Mouse (Mus musculus) G1E (cell line): ENCODE data around the gene Commd2. TPM values are rescaled to one million over a fixed set of nuclear protein-coding genes. Genes with fewer than 3 reads are reported as not detected.

Experiments
- ATAC-seq: 2 replicates; pipeline ENCODE4 v1.8.0; 2016; ENCODE audit warnings: mild to moderate bottlenecking; ENCODE audit not compliant: insufficient number of reproducible peaks, poor library complexity, low FRiP score, severe bottlenecking; ENCODE audit errors: extremely low read depth
- DNase-seq: peaks from one replicate; pipeline ENCODE4 v3.0.0; 2012; ENCODE audit warnings: low spot score
- H3K27me3 ChIP-seq: 2 replicates; pipeline ENCODE4 v1.6.1; 2012; ENCODE audit warnings: mild to moderate bottlenecking, low read length, inconsistent platforms; ENCODE audit not compliant: insufficient read depth
- H3K36me3 ChIP-seq: replicated peaks from 2 replicates; pipeline ENCODE3; 2012; ENCODE audit warnings: mild to moderate bottlenecking, inconsistent platforms
- H3K4me1 ChIP-seq: 2 replicates; pipeline ENCODE4 v1.6.1; 2012; ENCODE audit warnings: low read depth, low read length, inconsistent platforms, mixed read lengths; ENCODE audit not compliant: insufficient read depth
- H3K4me3 ChIP-seq: 2 replicates; pipeline ENCODE4 v1.5.1; 2012; ENCODE audit warnings: low read depth, mild to moderate bottlenecking, inconsistent platforms, low read length, moderate library complexity, mixed read lengths
- H3K9me3 ChIP-seq: replicated peaks from 2 replicates; pipeline ENCODE4 v1.6.1; 2012; ENCODE audit warnings: inconsistent platforms
- CTCF ChIP-seq: IDR thresholded peaks from 2 replicates; pipeline ENCODE4 v1.5.1; 2012; ENCODE audit warnings: low read depth, low read length, inconsistent platforms, mixed read lengths
- GATA1 ChIP-seq: IDR thresholded peaks from 2 replicates; pipeline ENCODE4 v1.6.1; 2012; ENCODE audit warnings: borderline replicate concordance, low read length, inconsistent platforms, mixed read lengths
- GATA2 ChIP-seq: IDR thresholded peaks from 2 replicates; pipeline ENCODE4 v1.6.1; 2012; ENCODE audit warnings: low read depth, low read length, inconsistent platforms, borderline replicate concordance
- POLR2AphosphoS5 ChIP-seq: IDR thresholded peaks from 2 replicates; pipeline ENCODE4 v1.6.1; 2012; ENCODE audit warnings: low read depth, low read length, inconsistent platforms; ENCODE audit not compliant: insufficient replicate concordance
- TAL1 ChIP-seq: conservative IDR thresholded peaks from 2 replicates; pipeline ENCODE4 v1.6.1; 2012; ENCODE audit warnings: low read depth, low read length, inconsistent platforms, mixed read lengths
- polyA plus RNA-seq: library from polyadenylated mRNA; stranded (reverse); fragments of >175 nt; gene quantifications from 2 replicates; pipeline ENCODE4 v1.2.3, GENCODE M21; 2012
- total RNA-seq, 2 experiments: library from RNA; stranded (forward) in 1 of 2; stranded (reverse) in 1 of 2; fragments of 200-1000 nt in 1 of 2; fragments of >200 nt in 1 of 2; fragmentation: Nextera tagmentation in 1 of 2; gene quantifications; 2 replicates each; pipeline ENCODE4 v1.2.3; 2014 to 2017

Commd2 gene
- total and polyA plus RNA-seq, 3 experiments: 15.4 to 30.9 (median 28.3) TPM

- Histone ChIP-seq H3K36me3 (no peaks in the 10 kb centered on the region), H3K9me3 (no peaks in the 10 kb centered on the region; the same call in 1 of the 2 replicates), H3K4me3 (no peak overlapping the region), H3K27me3 (no peaks in the 10 kb centered on the region), H3K4me1 (no peaks in the 10 kb centered on the region)
- ATAC-seq (no peak), DNase-seq (no peak)
- TF ChIP-seq GATA2 (no peak), CTCF (no peak), GATA1 (no peak), TAL1 (no peak), POLR2AphosphoS5 (no peak)
Observed at GRCm38 (mm10) chr3:57658608-57659007, 7.1 kb upstream of the Commd2 start.

DNA sequence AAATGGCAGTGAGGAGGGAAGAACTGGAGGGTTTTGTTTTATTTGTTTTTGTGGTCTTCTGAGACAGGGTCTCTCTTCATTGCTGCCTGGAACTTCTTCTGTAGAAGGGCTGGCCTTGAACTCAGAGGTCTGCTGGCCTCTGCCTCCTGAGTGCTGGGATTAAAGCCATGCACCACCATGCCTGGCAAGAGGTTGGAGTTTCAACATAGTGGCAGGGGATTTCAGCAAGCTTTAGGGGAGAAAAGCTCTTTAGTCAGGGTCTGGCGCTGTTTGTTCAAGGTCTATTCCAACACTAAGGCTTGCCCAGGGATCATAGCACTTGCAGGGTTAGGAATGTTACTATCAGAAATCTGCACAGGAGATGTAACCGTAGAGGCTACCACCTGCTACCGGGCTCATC lies 2.1 kb upstream of the Commd2 start:
- TF ChIP-seq GATA2: no peak
- no peak for TF ChIP-seq POLR2AphosphoS5
- no peak for TF ChIP-seq GATA1
- TF ChIP-seq TAL1: no peak
- TF ChIP-seq CTCF: no peak
- Histone ChIP-seq H3K36me3 (peaks cover 4% of the 10 kb centered on the region), H3K27me3 (no peaks in the 10 kb centered on the region), H3K9me3 (no peaks in the 10 kb centered on the region), H3K4me3 (no peak overlapping the region), H3K4me1 (peaks cover 8% of the 10 kb centered on the region; the same call in 1 of the 2 replicates)
- no peak for ATAC-seq
- no peak for DNase-seq

DNA sequence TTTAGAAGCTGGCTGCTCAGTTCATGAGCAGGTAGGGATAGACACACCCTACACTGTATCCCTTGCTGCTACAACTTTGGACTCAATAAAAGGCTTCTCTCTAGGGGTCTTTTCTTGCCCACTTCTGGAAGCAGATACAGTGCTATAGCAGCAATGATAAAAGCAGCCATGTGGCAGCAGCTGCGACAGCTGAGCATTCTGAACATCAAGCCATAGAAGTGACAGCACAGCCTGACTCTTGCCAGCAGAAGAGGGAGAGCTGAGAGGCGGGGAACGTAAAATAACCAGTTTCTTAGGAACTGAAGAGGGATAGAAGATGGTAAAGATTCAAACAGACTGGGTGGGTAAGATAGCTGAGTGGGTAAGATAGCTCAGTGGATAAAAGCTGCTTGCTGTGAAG lies 970 bp upstream of the Commd2 start:
- Histone ChIP-seq H3K36me3 (peaks cover 7% of the 10 kb centered on the region), H3K27me3 (no peaks in the 10 kb centered on the region), H3K9me3 (no peaks in the 10 kb centered on the region), H3K4me1 (peaks cover 8% of the 10 kb centered on the region; the same call in 1 of the 2 replicates), H3K4me3 (no peak overlapping the region)
- DNase-seq (no peak), ATAC-seq (no peak)
- TF ChIP-seq TAL1 (no peak), CTCF (no peak), GATA1 (no peak), POLR2AphosphoS5 (no peak)

DNA sequence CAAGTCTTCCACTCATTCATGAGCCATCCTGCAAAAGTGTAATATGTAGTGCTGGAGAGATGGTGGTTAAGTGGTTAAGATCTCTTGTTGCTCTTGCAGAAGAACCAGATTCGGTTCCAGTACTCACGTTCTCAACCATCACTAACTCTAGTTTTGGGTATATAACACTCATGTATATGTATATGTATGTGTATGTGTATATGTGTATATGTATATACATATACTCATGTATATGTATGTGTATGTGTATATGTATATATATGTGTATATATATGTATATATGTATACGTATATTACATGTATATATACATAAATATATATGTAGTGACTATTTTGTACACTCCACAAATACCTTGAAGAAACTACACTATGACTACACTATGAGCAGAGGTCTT lies 347 bp upstream of the Commd2 start:
- ATAC-seq (peak; percentile 4; the same call in 1 of the 2 replicates), DNase-seq (no peak)
- Histone ChIP-seq H3K4me3 (peak overlapping the region; percentile 89), H3K9me3 (no peaks in the 10 kb centered on the region), H3K27me3 (no peaks in the 10 kb centered on the region), H3K36me3 (peaks cover 9% of the 10 kb centered on the region), H3K4me1 (peaks cover 8% of the 10 kb centered on the region; the same call in 1 of the 2 replicates)
- no peak for TF ChIP-seq POLR2AphosphoS5
- no peak for TF ChIP-seq CTCF
- TF ChIP-seq TAL1: no peak
- TF ChIP-seq GATA1: no peak
- no peak for TF ChIP-seq GATA2

DNA sequence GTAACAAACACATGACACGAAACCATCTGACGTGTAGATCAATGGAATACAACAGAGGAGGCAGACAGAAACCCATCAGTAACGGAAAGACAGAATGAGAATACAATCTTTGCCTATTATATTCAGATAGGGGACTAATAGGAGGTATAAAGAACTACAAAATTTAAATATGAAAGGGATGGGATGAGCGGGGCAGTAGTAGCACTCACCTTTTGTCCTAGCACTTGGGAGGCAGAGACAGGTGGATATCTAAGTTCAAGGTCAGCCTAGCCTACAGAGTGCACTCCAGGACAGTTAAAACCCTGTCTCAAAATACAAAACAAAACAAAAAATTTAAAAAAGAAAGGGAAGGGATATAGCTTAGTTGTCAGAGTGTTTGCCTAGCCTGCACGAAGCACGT lies 8.3 kb downstream of the Commd2 start:
- no peaks in the 10 kb centered on the region for H3K4me1 ChIP-seq
- DNase-seq: no peak
- no peak for ATAC-seq

DNA sequence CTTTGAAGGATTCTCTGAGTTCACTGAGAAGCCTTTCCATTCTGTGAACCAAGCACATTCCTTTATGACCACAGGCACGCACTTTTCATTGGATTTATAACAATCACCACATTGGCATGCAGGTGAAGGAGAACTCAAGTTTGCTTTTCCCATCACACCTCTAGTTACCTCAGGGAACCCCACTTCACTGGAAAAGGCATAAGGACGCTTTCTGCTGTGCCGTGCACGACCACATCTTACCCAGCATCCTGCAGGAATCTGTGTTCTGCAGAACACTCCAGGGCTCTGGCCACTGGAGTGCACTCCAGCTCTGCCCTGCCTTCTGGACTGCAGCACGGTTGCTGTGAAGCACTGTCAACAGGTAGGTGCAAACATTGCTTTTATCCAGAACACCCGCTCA lies 13.9 kb downstream of the Commd2 start:
- DNase-seq (no peak), ATAC-seq (no peak)
- H3K4me3 ChIP-seq: no peak overlapping the region
- H3K9me3 ChIP-seq: no peaks in the 10 kb centered on the region
- no peak for TF ChIP-seq CTCF
- no peak for TF ChIP-seq TAL1
- TF ChIP-seq GATA1: no peak
- no peak for TF ChIP-seq POLR2AphosphoS5
- no peak for TF ChIP-seq GATA2
- H3K4me1 ChIP-seq: no peaks in the 10 kb centered on the region
- peaks cover 5% of the 10 kb centered on the region; the same call in 1 of the 2 replicates for H3K27me3 ChIP-seq
- no peaks in the 10 kb centered on the region for H3K36me3 ChIP-seq

More for the DNA sequence above, 8.3 kb downstream of the Commd2 start:
- H3K36me3 ChIP-seq: peaks cover 27% of the 10 kb centered on the region
- no peaks in the 10 kb centered on the region for H3K27me3 ChIP-seq
- no peaks in the 10 kb centered on the region for H3K9me3 ChIP-seq
- H3K4me3 ChIP-seq: no peak overlapping the region
- TF ChIP-seq POLR2AphosphoS5: no peak
- TF ChIP-seq TAL1: no peak
- no peak for TF ChIP-seq GATA2
- no peak for TF ChIP-seq GATA1
- no peak for TF ChIP-seq CTCF

- Histone ChIP-seq H3K4me1 (no peaks in the 10 kb centered on the region), H3K27me3 (peaks cover 5% of the 10 kb centered on the region; the same call in 1 of the 2 replicates), H3K4me3 (no peak overlapping the region), H3K9me3 (no peaks in the 10 kb centered on the region), H3K36me3 (no peaks in the 10 kb centered on the region)
- ATAC-seq: no peak
- no peak for DNase-seq
- TF ChIP-seq POLR2AphosphoS5 (no peak), GATA2 (no peak)
Observed at GRCm38 (mm10) chr3:57634763-57635487, 16.6 kb downstream of the Commd2 start.
